Comparison of ENCODE assay signal across 8 mouse cellular contexts in genomic region chr17:35666851-35667256, GRCm38 (mm10). TPM values are rescaled to one million over a fixed set of nuclear protein-coding genes. Genes with fewer than 3 reads are reported as not detected.
DNase-seq lines count a peak whose midpoint lies in the region; ATAC-seq and TF ChIP-seq lines count a peak whose summit lies in the region.

No protein-coding gene starts in this region.

- H3ac ChIP-seq in myocyte (ENCODE audit: control insufficient read depth, insufficient read length): peak overlapping the region; percentile 36

- H3K9ac ChIP-seq in forebrain, embryonic 16.5 days (replicated peaks; ENCODE audit: low read depth, low read length): peak overlapping the region; percentile 89

- peak; percentile 10 to 20 for DNase-seq in adrenal gland, postnatal 36 days
- no peak for DNase-seq in adrenal gland, adult 8-10 months
- peak; percentile 20 for DNase-seq in right cerebral cortex, postnatal 25 days
- no peak for DNase-seq in right cerebral cortex, adult 2 months (ENCODE audit: low spot score in 2 of 2)
- no peak for DNase-seq in limb, embryonic 10.5 days (ENCODE audit: low spot score)
- DNase-seq in layer of hippocampus, adult 9-10 months (ENCODE audit: low spot score): no peak

- no peaks in the 10 kb centered on the region for H3K36me3 ChIP-seq in forebrain, embryonic 16.5 days (ENCODE audit: control insufficient read depth, insufficient read depth)
- peaks cover 61% of the 10 kb centered on the region for H3K36me3 ChIP-seq in limb, embryonic 10.5 days
- no peaks in the 10 kb centered on the region for H3K36me3 ChIP-seq in myocyte (ENCODE audit: control insufficient read depth, insufficient read depth)

- ATAC-seq in forebrain, embryonic 16.5 days: peak; percentile 42; the same call in 1 of the 2 replicates

- peaks cover 13% of the 10 kb centered on the region for H3K4me1 ChIP-seq in forebrain, embryonic 16.5 days (replicated peaks; ENCODE audit: control insufficient read depth, insufficient read depth, low read length)
- peaks cover 20% of the 10 kb centered on the region for H3K4me1 ChIP-seq in limb, embryonic 10.5 days

- peak overlapping the region; percentile 74 for H3K4me2 ChIP-seq in forebrain, embryonic 16.5 days (ENCODE audit: low read length)
- H3K4me2 ChIP-seq in myocyte (ENCODE audit: low read depth): peak overlapping the region; percentile 80

- peak overlapping the region; percentile 83 for H3K27ac ChIP-seq in forebrain, embryonic 16.5 days (ENCODE audit: low read length)
- peak overlapping the region; percentile 95 for H3K27ac ChIP-seq in limb, embryonic 10.5 days

- H3K27me3 ChIP-seq in forebrain, embryonic 16.5 days (replicated peaks; ENCODE audit: control insufficient read depth, insufficient read depth, low read length): no peaks in the 10 kb centered on the region
- H3K27me3 ChIP-seq in limb, embryonic 10.5 days (ENCODE audit: low read depth, poor library complexity, severe bottlenecking): no peaks in the 10 kb centered on the region
- no peaks in the 10 kb centered on the region for H3K27me3 ChIP-seq in myocyte (ENCODE audit: control insufficient read depth, insufficient read depth, insufficient read length)

- TF ChIP-seq POLR2A in myocyte (IDR thresholded peaks at IDR 0.05; ENCODE audit: insufficient read length, low read depth): no peak

- WGBS in forebrain, embryonic 16.5 days: 3% methylated on average over 13 of the region's 13 CpGs
- 4% methylated on average over 13 of the region's 13 CpGs for WGBS in limb, embryonic 10.5 days

- no peaks in the 10 kb centered on the region for H3K79me2 ChIP-seq in myocyte (ENCODE audit: control insufficient read depth, insufficient read depth)

- H3K4me3 ChIP-seq in forebrain, embryonic 16.5 days (replicated peaks; ENCODE audit: low read length): peak overlapping the region; percentile 84
- peak overlapping the region; percentile 82 for H3K4me3 ChIP-seq in limb, embryonic 10.5 days
- peak overlapping the region; percentile 76 for H3K4me3 ChIP-seq in myocyte

- H3K9me3 ChIP-seq in forebrain, embryonic 16.5 days (ENCODE audit: control insufficient read depth, low read length): no peaks in the 10 kb centered on the region
- H3K9me3 ChIP-seq in limb, embryonic 10.5 days (replicated peaks): no peaks in the 10 kb centered on the region

TF ChIP-seq in myocyte, 11 proteins besides CTCF, POLR2A, EP300 and RAD21:
- TF ChIP-seq SRF (IDR thresholded peaks at IDR 0.05; ENCODE audit: control insufficient read depth, insufficient read length, low read depth) (no peak), E2F4 (IDR thresholded peaks at IDR 0.05; ENCODE audit: insufficient read depth) (no peak), MYOG (IDR thresholded peaks at IDR 0.05; ENCODE audit: control insufficient read depth in 1 of 3, insufficient read depth in 1 of 3, insufficient read length in 2 of 3, low read depth in 2 of 3) (no peak), MYOD1 (IDR thresholded peaks at IDR 0.05; ENCODE audit: control insufficient read depth in 1 of 3, insufficient read length in 2 of 3, low read depth in 2 of 3) (no peak), REST (IDR thresholded peaks at IDR 0.05; ENCODE audit: insufficient read depth, insufficient read length) (no peak), POLR2AphosphoS2 (IDR thresholded peaks at IDR 0.05; ENCODE audit: insufficient read length, low read depth) (no peak), TCF12 (IDR thresholded peaks at IDR 0.05; ENCODE audit: insufficient read depth, poor library complexity, severe bottlenecking) (no peak), TCF3 (IDR thresholded peaks at IDR 0.05; ENCODE audit: insufficient read length, low read depth) (no peak), MAX (IDR thresholded peaks at IDR 0.05; ENCODE audit: low read depth) (no peak), CEBPB (IDR thresholded peaks at IDR 0.05; ENCODE audit: insufficient read depth, poor library complexity, severe bottlenecking) (no peak), USF1 (IDR thresholded peaks at IDR 0.05; ENCODE audit: low read depth) (no peak)

RNA-seq across cellular contexts. Expression of gene Vars2, which starts 0.5 kb away (rescaled TPM):
- total RNA-seq in adrenal gland, postnatal 36 days (2021): 10 to 100 TPM; 30.8 to 40.0 TPM
- total RNA-seq in adrenal gland, adult 8-10 months (2022): 10 to 100 TPM; 30.9 to 60.3 (median 45.3) TPM
- polyA plus RNA-seq in forebrain, embryonic 16.5 days (2015; fragmentation: Nextera tagmentation; extraction: Ambion mirVana): 19.0 and 19.8 TPM in 2 replicates
- polyA plus RNA-seq in limb, embryonic 10.5 days (2016; fragmentation: Nextera tagmentation; extraction: Ambion mirVana): 21.1 and 21.5 TPM in 2 replicates
- 13.7 TPM for polyA plus RNA-seq in myocyte (2012; fragmentation: generic; extraction: Trizol)

RNA-seq across cellular contexts. Expression of gene Gtf2h4, which starts 6.7 kb away (rescaled TPM):
- 10 to 100 TPM; 20.2 to 23.3 TPM for total RNA-seq in adrenal gland, postnatal 36 days (2021)
- total RNA-seq in adrenal gland, adult 8-10 months (2022): 10 to 100 TPM; 23.5 to 30.6 (median 24.6) TPM
- polyA plus RNA-seq in forebrain, embryonic 16.5 days (2015; fragmentation: Nextera tagmentation; extraction: Ambion mirVana): 34.6 and 35.3 TPM in 2 replicates
- polyA plus RNA-seq in limb, embryonic 10.5 days (2016; fragmentation: Nextera tagmentation; extraction: Ambion mirVana): 67.0 and 72.4 TPM in 2 replicates
- polyA plus RNA-seq in myocyte (2012; fragmentation: generic; extraction: Trizol): 27.4 TPM

RNA-seq across cellular contexts. Expression of gene Mucl3, which starts 23.4 kb away (rescaled TPM):
- total RNA-seq in adrenal gland, postnatal 36 days (2021): not detected
- total RNA-seq in adrenal gland, adult 8-10 months (2022): not detected
- polyA plus RNA-seq in forebrain, embryonic 16.5 days (2015; fragmentation: Nextera tagmentation; extraction: Ambion mirVana): 0.08 TPM in 1 of 2 replicates, not detected in the other
- polyA plus RNA-seq in limb, embryonic 10.5 days (2016; fragmentation: Nextera tagmentation; extraction: Ambion mirVana): 0.08 and 0.24 TPM in 2 replicates
- 0.05 TPM for polyA plus RNA-seq in myocyte (2012; fragmentation: generic; extraction: Trizol)

RNA-seq across cellular contexts. Expression of gene Ddr1, which starts 37.6 kb away (rescaled TPM):
- total RNA-seq in adrenal gland, postnatal 36 days (2021): 10 to 100 TPM; 43.4 to 48.8 TPM
- total RNA-seq in adrenal gland, adult 8-10 months (2022): 10 to 100 TPM; 40.1 to 81.5 (median 56.4) TPM
- 113 and 116 TPM in 2 replicates for polyA plus RNA-seq in forebrain, embryonic 16.5 days (2015; fragmentation: Nextera tagmentation; extraction: Ambion mirVana)
- 18.3 and 21.9 TPM in 2 replicates for polyA plus RNA-seq in limb, embryonic 10.5 days (2016; fragmentation: Nextera tagmentation; extraction: Ambion mirVana)
- polyA plus RNA-seq in myocyte (2012; fragmentation: generic; extraction: Trizol): 65.6 TPM

RNA-seq across cellular contexts. Expression of gene Gm9573, which starts 40.4 kb away (rescaled TPM):
- total RNA-seq in adrenal gland, postnatal 36 days (2021): not detected
- total RNA-seq in adrenal gland, adult 8-10 months (2022): not detected
- not detected in 2 replicates for polyA plus RNA-seq in forebrain, embryonic 16.5 days (2015; fragmentation: Nextera tagmentation; extraction: Ambion mirVana)
- not detected in 2 replicates for polyA plus RNA-seq in limb, embryonic 10.5 days (2016; fragmentation: Nextera tagmentation; extraction: Ambion mirVana)
- polyA plus RNA-seq in myocyte (2012; fragmentation: generic; extraction: Trizol): not detected

Comparison
In these comparisons a context has a peak if more than half of its experiments do, and no peak if none do; other contexts are left out.
1. DNase-seq: peak in adrenal gland, postnatal 36 days (2 of 2) and right cerebral cortex, postnatal 25 days (single experiment); none in adrenal gland, adult 8-10 months (single experiment), right cerebral cortex, adult 2 months (0 of 2), limb, embryonic 10.5 days (single experiment) and layer of hippocampus, adult 9-10 months (single experiment).
2. Peak in every context shown above with its lines, with median percentiles within 50 percentile points of each other: H3K4me3 ChIP-seq.